Mouse (Mus musculus) ES-Bruce4 (cell line): Measurements from ENCODE around the gene Grik2.

Experiments
- CTCF ChIP-seq: IDR thresholded peaks from one replicate; pipeline ENCODE4 v1.8.1; 2011; ENCODE audit warnings: low read depth, low read length
- POLR2A ChIP-seq: IDR thresholded peaks from one replicate; pipeline ENCODE4 v1.8.1; 2011; ENCODE audit warnings: low read length; ENCODE audit not compliant: insufficient read depth

DNA sequence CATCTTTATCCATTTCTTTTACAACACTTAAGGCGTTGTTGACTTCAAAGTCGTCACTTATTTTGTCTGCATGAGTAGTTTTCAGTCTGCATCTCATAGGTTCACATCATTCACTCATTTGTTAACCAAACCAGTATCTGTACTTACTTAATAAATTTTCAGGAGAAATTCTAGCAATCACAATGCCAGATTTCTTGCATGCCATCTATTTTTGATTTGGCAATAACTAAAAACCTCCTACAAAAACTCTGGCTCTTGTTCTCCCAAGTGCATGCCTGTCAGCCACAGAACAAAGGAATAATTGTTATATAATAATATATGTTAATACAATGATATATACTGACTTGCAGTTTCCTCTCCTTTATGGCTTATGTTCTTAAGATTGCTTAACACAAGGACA lies 331.8 kb downstream of the Grik2 start:
- TF ChIP-seq POLR2A = no peak
- no peak for TF ChIP-seq CTCF
